In genomic region chr14:25739957-25740565, GRCm38 (mm10) we compare ENCODE assay signal across 9 mouse cellular contexts. TPM values are rescaled to one million over a fixed set of nuclear protein-coding genes. Genes with fewer than 3 reads are reported as not detected.
DNase-seq lines count a peak whose midpoint lies in the region; ATAC-seq lines count a peak whose summit lies in the region.
"Had no signal": no experiment of that assay in that cellular context is flagged by ENCODE, and none has a peak within 500 bp of the region (broad histone marks: within the 10 kb centered on the region; RNA-seq: fewer than 3 reads in every experiment).

No protein-coding gene starts in this region.

- no peaks in the 10 kb centered on the region for H3K27me3 ChIP-seq in kidney, embryonic 16.5 days (ENCODE audit: insufficient read depth, low read length)

- 79% methylated on average over 4 of the region's 4 CpGs for WGBS in kidney, embryonic 16.5 days

- peak; percentile 72 for DNase-seq in retina, postnatal 1 day
- DNase-seq in retina, embryonic 14.5 days (ENCODE audit: low spot score): no peak
- peak; percentile 66 to 71 for DNase-seq in frontal cortex, adult 2 months (ENCODE audit: extremely low spot score in 1 of 2, low spot score in 1 of 2)
- peak; percentile 36 to 89 for DNase-seq in left cerebral cortex, adult 8-10 months (ENCODE audit: low spot score in 2 of 2)
- no peak for DNase-seq in adipocyte (ENCODE audit: low spot score)
- DNase-seq in adrenal gland, postnatal 25 days: no peak
- DNase-seq: embryo, embryonic 11 days had no signal

- no peak for ATAC-seq in kidney, embryonic 16.5 days (ENCODE audit: low FRiP score, low TSS enrichment)

- H3K9ac ChIP-seq in kidney, embryonic 16.5 days (replicated peaks; ENCODE audit: low read length): no peak overlapping the region
- H3K9ac ChIP-seq: liver, embryonic 14.5 days had no signal

- no peak overlapping the region for H3K4me3 ChIP-seq in kidney, embryonic 16.5 days (ENCODE audit: low read length)

- no peak overlapping the region for H3K27ac ChIP-seq in kidney, embryonic 16.5 days (ENCODE audit: low read length)
- H3K27ac ChIP-seq: liver, embryonic 14.5 days had no signal

- peaks cover 54% of the 10 kb centered on the region for H3K4me1 ChIP-seq in kidney, embryonic 16.5 days (ENCODE audit: insufficient read depth, low read length)

- H3K9me3 ChIP-seq in kidney, embryonic 16.5 days (ENCODE audit: low read length): no peaks in the 10 kb centered on the region

- H3K36me3 ChIP-seq in kidney, embryonic 16.5 days (ENCODE audit: insufficient read depth, low read length): no peaks in the 10 kb centered on the region; the same call in 1 of the 2 replicates

- no peak overlapping the region for H3K4me2 ChIP-seq in kidney, embryonic 16.5 days (replicated peaks; ENCODE audit: low read depth, low read length)

RNA-seq across cellular contexts. Expression of gene Zcchc24, which starts 28.8 kb away (rescaled TPM):
- polyA plus RNA-seq in frontal cortex, adult 2 months (2012; rRNA removed): 46.0 and 46.3 TPM in 2 replicates
- 10 to 100 TPM; 51.5 to 58.0 (median 54.4) TPM for total RNA-seq in left cerebral cortex, adult 8-10 months (2022)
- polyA plus RNA-seq in kidney, embryonic 16.5 days (2015; fragmentation: Nextera tagmentation; extraction: Ambion mirVana): 12.2 and 17.3 TPM in 2 replicates
- 16.2 and 18.4 TPM in 2 replicates for total RNA-seq in adrenal gland, postnatal 25 days (2021)

RNA-seq across cellular contexts. Expression of gene Ppif, which starts 46.1 kb away (rescaled TPM):
- polyA plus RNA-seq in frontal cortex, adult 2 months (2012; rRNA removed): 48.2 and 56.4 TPM in 2 replicates
- 10 to 100 TPM; 25.5 to 26.8 (median 26.5) TPM for total RNA-seq in left cerebral cortex, adult 8-10 months (2022)
- 42.4 and 55.5 TPM in 2 replicates for polyA plus RNA-seq in kidney, embryonic 16.5 days (2015; fragmentation: Nextera tagmentation; extraction: Ambion mirVana)
- total RNA-seq in adrenal gland, postnatal 25 days (2021): 29.4 and 35.9 TPM in 2 replicates

Comparison
In these comparisons a context has a peak if more than half of its experiments do, and no peak if none do; other contexts are left out.
1. DNase-seq: peak in retina, postnatal 1 day (single experiment), frontal cortex, adult 2 months (2 of 2) and left cerebral cortex, adult 8-10 months (2 of 2); none in retina, embryonic 14.5 days (single experiment), adipocyte (single experiment) and adrenal gland, postnatal 25 days (single experiment).